Mouse (Mus musculus) heart, postnatal 0 days (tissue): ENCODE measurements around the gene Pld5.

Experiments
- CTCF ChIP-seq: IDR thresholded peaks from 2 replicates; pipeline ENCODE4 v1.5.1; 2016; ENCODE audit warnings: antibody characterized with exemption, control low read depth, low read depth
- EP300 ChIP-seq: IDR thresholded peaks from 2 replicates; pipeline ENCODE4 v1.6.1; 2016; ENCODE audit warnings: antibody characterized with exemption, low read depth

- TF ChIP-seq CTCF (no peak), EP300 (no peak)
These were observed 304.4 kb downstream of the Pld5 start for GRCm38 (mm10) chr1:175970710-175971109.
